Mouse (Mus musculus): ENCODE data around the gene Drd3. TPM values are rescaled to one million over a fixed set of nuclear protein-coding genes. Genes with fewer than 3 reads are reported as not detected.

The Drd3 gene
- polyA plus RNA-seq, 1 experiment from 2014 or later: not detected

GRCm38 (mm10) chr16:43730281-43730680, 23.5 kb upstream of the Drd3 start:
- Histone ChIP-seq H3K9me3 (ENCODE audit: control insufficient read depth, low read length) (no peaks in the 10 kb centered on the region), H3K4me3 (ENCODE audit: low read length) (no peak overlapping the region), H3K27ac (ENCODE audit: low read length) (no peak overlapping the region), H3K4me1 (ENCODE audit: control insufficient read depth, insufficient read depth, low read length) (no peaks in the 10 kb centered on the region), H3K4me2 (ENCODE audit: low read depth, low read length) (no peak overlapping the region), H3K9ac (ENCODE audit: low read depth, low read length) (no peak overlapping the region), H3K36me3 (ENCODE audit: control insufficient read depth, insufficient read depth, low read length) (no peaks in the 10 kb centered on the region), H3K27me3 (replicated peaks; ENCODE audit: control insufficient read depth, insufficient read depth, low read length) (no peaks in the 10 kb centered on the region)
- ATAC-seq: no peak
- 73% methylated on average over 4 of the region's 4 CpGs for WGBS

GRCm38 (mm10) chr16:43732496-43732895, 21.3 kb upstream of the Drd3 start:
- WGBS: 91% methylated on average over 10 of the region's 10 CpGs
- no peaks in the 10 kb centered on the region for H3K4me1 ChIP-seq (ENCODE audit: control insufficient read depth, insufficient read depth, low read length)
- no peaks in the 10 kb centered on the region for H3K36me3 ChIP-seq (ENCODE audit: control insufficient read depth, insufficient read depth, low read length)
- no peak overlapping the region for H3K4me2 ChIP-seq (ENCODE audit: low read depth, low read length)
- no peaks in the 10 kb centered on the region for H3K9me3 ChIP-seq (ENCODE audit: control insufficient read depth, low read length)
- H3K4me3 ChIP-seq (ENCODE audit: low read length): no peak overlapping the region
- H3K9ac ChIP-seq (ENCODE audit: low read depth, low read length): no peak overlapping the region
- ATAC-seq: no peak
- no peak overlapping the region for H3K27ac ChIP-seq (ENCODE audit: low read length)
- H3K27me3 ChIP-seq (replicated peaks; ENCODE audit: control insufficient read depth, insufficient read depth, low read length): no peaks in the 10 kb centered on the region

- Histone ChIP-seq H3K27me3 (replicated peaks; ENCODE audit: control insufficient read depth, insufficient read depth, low read length) (no peaks in the 10 kb centered on the region), H3K36me3 (ENCODE audit: control insufficient read depth, insufficient read depth, low read length) (no peaks in the 10 kb centered on the region), H3K4me2 (ENCODE audit: low read depth, low read length) (no peak overlapping the region), H3K9me3 (ENCODE audit: control insufficient read depth, low read length) (no peaks in the 10 kb centered on the region), H3K4me1 (ENCODE audit: control insufficient read depth, insufficient read depth, low read length) (no peaks in the 10 kb centered on the region), H3K27ac (ENCODE audit: low read length) (no peak overlapping the region), H3K9ac (ENCODE audit: low read depth, low read length) (no peak overlapping the region), H3K4me3 (ENCODE audit: low read length) (no peak overlapping the region)
- ATAC-seq: no peak
- 80% methylated on average over 5 of the region's 5 CpGs for WGBS
These were observed 20.9 kb upstream of the Drd3 start for GRCm38 (mm10) chr16:43732900-43733299.

GRCm38 (mm10) chr16:43737933-43738332, 15.9 kb upstream of the Drd3 start:
- Histone ChIP-seq H3K4me1 (ENCODE audit: control insufficient read depth, insufficient read depth, low read length) (no peaks in the 10 kb centered on the region), H3K4me3 (ENCODE audit: low read length) (no peak overlapping the region), H3K36me3 (ENCODE audit: control insufficient read depth, insufficient read depth, low read length) (no peaks in the 10 kb centered on the region), H3K4me2 (ENCODE audit: low read depth, low read length) (no peak overlapping the region), H3K9me3 (ENCODE audit: control insufficient read depth, low read length) (no peaks in the 10 kb centered on the region), H3K9ac (ENCODE audit: low read depth, low read length) (no peak overlapping the region), H3K27ac (ENCODE audit: low read length) (no peak overlapping the region), H3K27me3 (replicated peaks; ENCODE audit: control insufficient read depth, insufficient read depth, low read length) (no peaks in the 10 kb centered on the region)
- ATAC-seq: no peak
- WGBS: 53% methylated on average over 4 of the region's 4 CpGs

- no peak overlapping the region for H3K9ac ChIP-seq (ENCODE audit: low read depth, low read length)
- 77% methylated on average over 2 of the region's 2 CpGs for WGBS
- no peak for ATAC-seq
- H3K4me1 ChIP-seq (ENCODE audit: control insufficient read depth, insufficient read depth, low read length): no peaks in the 10 kb centered on the region
- no peaks in the 10 kb centered on the region for H3K27me3 ChIP-seq (replicated peaks; ENCODE audit: control insufficient read depth, insufficient read depth, low read length)
- H3K4me2 ChIP-seq (ENCODE audit: low read depth, low read length): no peak overlapping the region
- no peak overlapping the region for H3K4me3 ChIP-seq (ENCODE audit: low read length)
- H3K36me3 ChIP-seq (ENCODE audit: control insufficient read depth, insufficient read depth, low read length): no peaks in the 10 kb centered on the region
- H3K9me3 ChIP-seq (ENCODE audit: control insufficient read depth, low read length): no peaks in the 10 kb centered on the region
- H3K27ac ChIP-seq (ENCODE audit: low read length): no peak overlapping the region
These were observed 12.9 kb upstream of the Drd3 start for GRCm38 (mm10) chr16:43740936-43741335.

- Histone ChIP-seq H3K4me1 (ENCODE audit: control insufficient read depth, insufficient read depth, low read length) (no peaks in the 10 kb centered on the region), H3K9ac (ENCODE audit: low read depth, low read length) (no peak overlapping the region), H3K9me3 (ENCODE audit: control insufficient read depth, low read length) (no peaks in the 10 kb centered on the region), H3K27me3 (replicated peaks; ENCODE audit: control insufficient read depth, insufficient read depth, low read length) (no peaks in the 10 kb centered on the region), H3K36me3 (ENCODE audit: control insufficient read depth, insufficient read depth, low read length) (no peaks in the 10 kb centered on the region), H3K27ac (ENCODE audit: low read length) (no peak overlapping the region), H3K4me3 (ENCODE audit: low read length) (no peak overlapping the region), H3K4me2 (ENCODE audit: low read depth, low read length) (no peak overlapping the region)
- 85% methylated on average over 2 of the region's 2 CpGs for WGBS
- no peak for ATAC-seq
These were observed 5.4 kb upstream of the Drd3 start for GRCm38 (mm10) chr16:43748424-43748823.

- H3K27ac ChIP-seq (ENCODE audit: low read length): no peak overlapping the region
- H3K36me3 ChIP-seq (ENCODE audit: control insufficient read depth, insufficient read depth, low read length): no peaks in the 10 kb centered on the region
- H3K27me3 ChIP-seq (replicated peaks; ENCODE audit: control insufficient read depth, insufficient read depth, low read length): no peaks in the 10 kb centered on the region
- no peak overlapping the region for H3K4me3 ChIP-seq (ENCODE audit: low read length)
- no peak overlapping the region for H3K4me2 ChIP-seq (ENCODE audit: low read depth, low read length)
- H3K4me1 ChIP-seq (ENCODE audit: control insufficient read depth, insufficient read depth, low read length): no peaks in the 10 kb centered on the region
- no peaks in the 10 kb centered on the region for H3K9me3 ChIP-seq (ENCODE audit: control insufficient read depth, low read length)
- 81% methylated on average over 8 of the region's 8 CpGs for WGBS
- no peak for ATAC-seq
- no peak overlapping the region for H3K9ac ChIP-seq (ENCODE audit: low read depth, low read length)
These were observed 926 bp upstream of the Drd3 start for GRCm38 (mm10) chr16:43752900-43753299.

GRCm38 (mm10) chr16:43772358-43772757, 18.5 kb downstream of the Drd3 start:
- WGBS: 57% methylated on average over 3 of the region's 3 CpGs
- Histone ChIP-seq H3K4me2 (ENCODE audit: low read depth, low read length) (no peak overlapping the region), H3K4me1 (ENCODE audit: control insufficient read depth, insufficient read depth, low read length) (no peaks in the 10 kb centered on the region), H3K9me3 (ENCODE audit: control insufficient read depth, low read length) (no peaks in the 10 kb centered on the region), H3K4me3 (ENCODE audit: low read length) (no peak overlapping the region), H3K27ac (ENCODE audit: low read length) (no peak overlapping the region), H3K9ac (ENCODE audit: low read depth, low read length) (no peak overlapping the region), H3K36me3 (ENCODE audit: control insufficient read depth, insufficient read depth, low read length) (no peaks in the 10 kb centered on the region), H3K27me3 (replicated peaks; ENCODE audit: control insufficient read depth, insufficient read depth, low read length) (no peaks in the 10 kb centered on the region)
- no peak for ATAC-seq

GRCm38 (mm10) chr16:43772766-43773165, 18.9 kb downstream of the Drd3 start:
- 91% methylated on average over 1 of the region's 1 CpGs for WGBS

GRCm38 (mm10) chr16:43773506-43773905, 19.7 kb downstream of the Drd3 start:
- H3K4me3 ChIP-seq (ENCODE audit: low read length): no peak overlapping the region
- 86% methylated on average over 4 of the region's 4 CpGs for WGBS
- H3K4me2 ChIP-seq (ENCODE audit: low read depth, low read length): no peak overlapping the region
- no peaks in the 10 kb centered on the region for H3K4me1 ChIP-seq (ENCODE audit: control insufficient read depth, insufficient read depth, low read length)
- H3K36me3 ChIP-seq (ENCODE audit: control insufficient read depth, insufficient read depth, low read length): no peaks in the 10 kb centered on the region
- H3K9ac ChIP-seq (ENCODE audit: low read depth, low read length): no peak overlapping the region
- ATAC-seq: no peak
- no peaks in the 10 kb centered on the region for H3K27me3 ChIP-seq (replicated peaks; ENCODE audit: control insufficient read depth, insufficient read depth, low read length)
- no peaks in the 10 kb centered on the region for H3K9me3 ChIP-seq (ENCODE audit: control insufficient read depth, low read length)
- H3K27ac ChIP-seq (ENCODE audit: low read length): no peak overlapping the region

More at GRCm38 (mm10) chr16:43772766-43773165, 18.9 kb downstream of the Drd3 start:
- Histone ChIP-seq H3K4me2 (ENCODE audit: low read depth, low read length) (no peak overlapping the region), H3K27me3 (replicated peaks; ENCODE audit: control insufficient read depth, insufficient read depth, low read length) (no peaks in the 10 kb centered on the region), H3K9ac (ENCODE audit: low read depth, low read length) (no peak overlapping the region), H3K9me3 (ENCODE audit: control insufficient read depth, low read length) (no peaks in the 10 kb centered on the region), H3K4me3 (ENCODE audit: low read length) (no peak overlapping the region), H3K36me3 (ENCODE audit: control insufficient read depth, insufficient read depth, low read length) (no peaks in the 10 kb centered on the region), H3K27ac (ENCODE audit: low read length) (no peak overlapping the region), H3K4me1 (ENCODE audit: control insufficient read depth, insufficient read depth, low read length) (no peaks in the 10 kb centered on the region)
- ATAC-seq: no peak

Measured in intestine, embryonic 16.5 days (tissue).